Mouse (Mus musculus): Measurements from ENCODE around the gene Frmd8. TPM values are rescaled to one million over a fixed set of nuclear protein-coding genes. Genes with fewer than 3 reads are reported as not detected.

The Frmd8 gene
- total and polyA plus RNA-seq, 2 experiments, result 5.2 to 14.2 TPM

DNA sequence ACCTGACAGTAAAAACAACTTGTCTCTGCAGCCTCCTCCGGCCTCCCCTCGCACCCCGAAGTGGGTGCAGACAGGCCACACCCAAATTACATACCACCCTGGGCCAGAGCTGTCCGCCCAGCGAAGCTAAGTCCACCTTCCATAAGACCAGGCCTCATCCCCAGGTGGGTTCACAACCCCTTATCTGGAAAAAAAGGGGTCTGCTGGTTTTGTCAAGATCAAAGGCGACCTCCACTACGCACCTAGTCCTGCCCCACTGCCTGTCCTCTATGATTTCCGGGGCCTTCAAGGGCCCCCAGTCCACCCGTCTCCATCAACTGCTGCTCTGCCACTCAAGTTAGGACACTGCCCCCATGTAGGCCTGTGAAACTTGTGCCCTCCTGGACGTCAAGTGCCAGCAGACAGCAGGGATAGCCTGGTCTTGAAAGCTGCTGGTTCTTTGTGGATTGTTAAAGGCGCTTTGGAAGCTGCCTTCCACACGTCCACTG is 30.2 kb downstream of the Frmd8 start:
- Histone ChIP-seq H3K79me2 (ENCODE audit: control insufficient read depth, insufficient read depth, low read length) (peaks cover 13% of the 10 kb centered on the region), H3K27ac (replicated peaks; ENCODE audit: insufficient read depth, low read depth, low read length) (peak overlapping the region; percentile 91), H3K36me3 (ENCODE audit: control insufficient read depth, insufficient read depth, low read length) (no peaks in the 10 kb centered on the region), H3K4me1 (ENCODE audit: control insufficient read depth, insufficient read depth, low read length) (peaks cover 9% of the 10 kb centered on the region), H3K4me3 (ENCODE audit: insufficient read depth, low read depth, low read length) (peak overlapping the region; percentile 71), H3K27me3 (ENCODE audit: control insufficient read depth, insufficient read depth, low read length) (no peaks in the 10 kb centered on the region), H3K9ac (ENCODE audit: low read depth, low read length) (peak overlapping the region; percentile 81)
- no peak for DNase-seq (ENCODE audit: extremely low read depth, low read depth, low spot score)
- WGBS, result 4% methylated on average over 12 of the region's 12 CpGs
- peak; percentile 12; the same call in 1 of the 2 replicates for TF ChIP-seq CTCF (IDR thresholded peaks at IDR 0.05; ENCODE audit: low read depth, low read length)
- no peak; the same call in 1 of the 2 replicates for TF ChIP-seq POLR2A (IDR thresholded peaks at IDR 0.05; ENCODE audit: extremely low read depth, insufficient read depth, low read length)

DNA sequence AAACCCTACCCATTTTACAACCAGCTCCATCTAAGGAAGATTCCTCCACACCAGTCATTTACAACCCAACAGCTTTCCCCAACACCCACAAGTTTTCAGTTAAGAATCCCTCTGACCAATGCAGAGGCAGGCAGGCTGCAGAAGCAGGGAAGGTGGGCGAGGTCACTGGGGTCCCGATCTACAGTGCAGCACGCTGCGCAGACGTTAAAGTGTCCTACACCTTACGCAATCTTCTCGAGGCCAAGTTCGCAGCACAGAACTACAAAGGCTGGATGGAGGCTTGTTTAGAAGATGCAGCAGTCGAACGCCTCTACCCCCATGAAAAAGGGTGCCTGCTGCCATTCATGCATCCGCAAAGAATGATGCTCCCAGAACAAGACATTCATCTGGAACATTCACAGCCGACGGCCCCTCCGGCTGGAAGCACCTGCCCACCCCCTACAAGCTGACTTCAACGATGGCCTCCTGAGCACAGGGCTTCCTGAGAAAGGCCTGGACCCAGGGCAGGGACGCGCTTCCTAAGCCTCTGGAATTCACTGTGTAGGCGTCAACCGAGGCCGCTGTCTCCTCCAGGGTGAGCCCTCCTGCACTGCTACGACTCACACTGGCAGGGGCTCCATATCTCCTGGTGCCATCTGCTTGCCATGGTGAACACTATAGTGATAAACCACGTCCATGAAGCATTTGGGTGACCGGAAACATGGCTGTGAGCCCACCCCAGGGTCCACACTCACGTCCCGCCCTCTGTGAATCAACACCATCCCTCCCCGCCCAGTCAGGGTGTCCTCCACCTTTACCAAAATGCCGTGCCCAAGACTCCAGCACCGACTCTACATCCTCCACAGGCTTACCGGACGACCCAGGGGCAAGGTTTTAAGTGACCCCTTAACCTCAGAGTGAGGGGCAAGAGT is 31.0 kb downstream of the Frmd8 start:
- H3K36me3 ChIP-seq (ENCODE audit: control insufficient read depth, insufficient read depth, low read length), result no peaks in the 10 kb centered on the region
- H3K9ac ChIP-seq (ENCODE audit: low read depth, low read length), result peak overlapping the region; percentile 81
- WGBS, result 7% methylated on average over 30 of the region's 30 CpGs
- peak; percentile 53 for DNase-seq (ENCODE audit: extremely low read depth, low read depth, low spot score)
- no peaks in the 10 kb centered on the region for H3K27me3 ChIP-seq (ENCODE audit: control insufficient read depth, insufficient read depth, low read length)
- peak overlapping the region; percentile 91 for H3K27ac ChIP-seq (replicated peaks; ENCODE audit: insufficient read depth, low read depth, low read length)
- TF ChIP-seq POLR2A (IDR thresholded peaks at IDR 0.05; ENCODE audit: extremely low read depth, insufficient read depth, low read length), result peak; percentile 44
- peak; percentile 30 for TF ChIP-seq CTCF (IDR thresholded peaks at IDR 0.05; ENCODE audit: low read depth, low read length)
- H3K79me2 ChIP-seq (ENCODE audit: control insufficient read depth, insufficient read depth, low read length), result peaks cover 13% of the 10 kb centered on the region
- peaks cover 9% of the 10 kb centered on the region for H3K4me1 ChIP-seq (ENCODE audit: control insufficient read depth, insufficient read depth, low read length)
- peak overlapping the region; percentile 71 for H3K4me3 ChIP-seq (ENCODE audit: insufficient read depth, low read depth, low read length)

DNA sequence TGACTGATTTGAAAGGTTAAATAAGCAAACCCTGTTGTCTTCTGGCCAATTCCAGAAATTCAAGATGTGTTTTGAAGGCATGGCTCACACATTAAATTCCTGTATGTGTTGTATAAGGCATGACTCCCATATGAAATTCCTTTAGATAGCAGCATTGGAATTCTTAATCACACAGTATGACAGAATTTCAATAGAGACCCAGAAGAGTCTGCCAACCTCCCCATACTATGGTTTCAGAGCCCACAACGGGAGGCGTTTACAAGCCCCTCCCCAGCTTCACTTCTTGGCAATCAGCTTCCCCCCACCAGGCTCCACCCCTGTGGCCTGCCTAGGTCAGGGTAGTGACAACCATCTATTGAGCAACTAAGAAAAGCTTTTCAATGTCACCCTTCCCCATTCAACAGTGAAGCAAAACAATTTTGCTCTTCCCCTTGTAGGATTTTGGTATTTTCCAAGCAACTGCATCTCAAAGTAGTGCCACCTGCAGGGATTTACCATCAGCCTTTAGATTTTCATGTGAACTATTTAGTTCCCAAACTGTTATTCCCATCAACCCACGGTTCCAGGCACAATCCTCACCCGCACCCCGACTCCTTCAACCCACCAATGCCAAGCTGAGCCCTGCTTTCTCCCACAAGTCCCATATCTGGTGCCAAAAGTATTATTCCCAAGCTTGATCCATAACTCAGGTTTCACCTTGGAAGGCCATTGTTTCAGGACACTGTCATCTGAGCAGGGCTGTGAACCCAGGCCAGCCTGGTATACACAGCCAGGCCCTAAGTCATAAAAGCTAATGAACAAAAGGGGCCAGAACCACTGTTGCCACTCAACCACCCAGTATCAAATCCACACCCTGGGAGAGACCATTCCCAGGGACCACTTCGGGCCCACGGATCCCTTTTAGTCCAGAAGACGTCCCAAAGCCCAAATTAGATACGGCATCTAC is 32.0 kb downstream of the Frmd8 start:
- no peaks in the 10 kb centered on the region for H3K36me3 ChIP-seq (ENCODE audit: control insufficient read depth, insufficient read depth, low read length)
- H3K4me1 ChIP-seq (ENCODE audit: control insufficient read depth, insufficient read depth, low read length), result peaks cover 16% of the 10 kb centered on the region
- peak overlapping the region; percentile 91 for H3K27ac ChIP-seq (replicated peaks; ENCODE audit: insufficient read depth, low read depth, low read length)
- peaks cover 13% of the 10 kb centered on the region for H3K79me2 ChIP-seq (ENCODE audit: control insufficient read depth, insufficient read depth, low read length)
- peak overlapping the region; percentile 71 for H3K4me3 ChIP-seq (ENCODE audit: insufficient read depth, low read depth, low read length)
- TF ChIP-seq CTCF (IDR thresholded peaks at IDR 0.05; ENCODE audit: low read depth, low read length), result peak; percentile 34; the same call in 1 of the 2 replicates
- TF ChIP-seq POLR2A (IDR thresholded peaks at IDR 0.05; ENCODE audit: extremely low read depth, insufficient read depth, low read length), result peak; percentile 69; the same call in 1 of the 2 replicates
- H3K27me3 ChIP-seq (ENCODE audit: control insufficient read depth, insufficient read depth, low read length), result no peaks in the 10 kb centered on the region
- H3K9ac ChIP-seq (ENCODE audit: low read depth, low read length), result peak overlapping the region; percentile 81
- DNase-seq (ENCODE audit: extremely low read depth, low read depth, low spot score), result peak; percentile 79
- 4% methylated on average over 9 of the region's 9 CpGs for WGBS

DNA sequence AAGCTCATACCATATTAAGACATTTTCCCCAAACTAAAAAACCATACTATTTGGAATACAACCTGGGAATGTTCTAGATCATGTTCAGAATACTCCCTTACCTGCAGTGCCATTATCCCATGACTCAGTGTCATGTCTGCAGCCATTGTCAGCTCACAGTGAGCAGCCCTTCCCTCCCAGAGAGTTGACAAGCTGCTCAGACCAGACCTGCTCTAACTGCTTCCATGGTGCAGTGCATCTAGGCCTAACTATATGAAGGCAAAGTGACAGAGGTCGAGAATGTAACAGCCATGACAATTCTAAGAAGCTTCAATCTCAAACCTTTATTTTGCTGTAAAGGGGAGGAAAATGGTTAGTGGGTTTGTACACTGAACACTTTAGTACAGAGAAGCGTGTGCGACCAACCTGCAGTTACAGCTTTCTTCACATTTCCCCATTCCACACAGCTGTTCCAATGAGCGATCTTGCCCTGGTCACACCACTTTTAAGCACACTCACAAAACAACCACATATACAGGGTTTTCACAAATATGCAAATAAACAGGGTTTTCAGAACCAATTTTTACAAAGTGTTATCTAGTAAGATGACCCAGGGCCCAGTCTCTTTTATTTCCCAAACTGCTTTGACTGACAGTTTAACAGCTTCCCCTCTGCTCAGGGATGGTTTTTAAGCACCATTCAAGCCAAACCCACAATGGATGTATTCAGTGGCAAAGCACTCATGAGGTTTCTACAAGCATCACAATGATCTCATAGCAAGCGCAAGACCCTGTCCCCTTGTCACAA is 32.9 kb downstream of the Frmd8 start:
- TF ChIP-seq CTCF (IDR thresholded peaks at IDR 0.05; ENCODE audit: low read depth, low read length) (peak; percentile 2; the same call in 1 of the 2 replicates), POLR2A (IDR thresholded peaks at IDR 0.05; ENCODE audit: extremely low read depth, insufficient read depth, low read length) (peak; percentile 54)
- Histone ChIP-seq H3K27me3 (ENCODE audit: control insufficient read depth, insufficient read depth, low read length) (no peaks in the 10 kb centered on the region), H3K27ac (replicated peaks; ENCODE audit: insufficient read depth, low read depth, low read length) (peak overlapping the region; percentile 63), H3K36me3 (ENCODE audit: control insufficient read depth, insufficient read depth, low read length) (no peaks in the 10 kb centered on the region), H3K4me1 (ENCODE audit: control insufficient read depth, insufficient read depth, low read length) (peaks cover 8% of the 10 kb centered on the region), H3K4me3 (ENCODE audit: insufficient read depth, low read depth, low read length) (peak overlapping the region; percentile 71), H3K9ac (ENCODE audit: low read depth, low read length) (peak overlapping the region; percentile 66), H3K79me2 (ENCODE audit: control insufficient read depth, insufficient read depth, low read length) (peaks cover 13% of the 10 kb centered on the region)
- peak; percentile 76 for DNase-seq (ENCODE audit: extremely low read depth, low read depth, low spot score)
- WGBS, result 8% methylated on average over 5 of the region's 5 CpGs

Data from liver, adult 2 months (tissue).